Mouse (Mus musculus): ENCODE data around the gene Krt8.
A peak's percentile ranks its signal among the peaks of the same experiment; 100 is the strongest.
"Not testable (repeated sequence)": the region's sequence is repeated elsewhere in the genome, so short reads cannot be mapped to it uniquely, and the experiment has no call there.

Krt8 gene

DNA sequence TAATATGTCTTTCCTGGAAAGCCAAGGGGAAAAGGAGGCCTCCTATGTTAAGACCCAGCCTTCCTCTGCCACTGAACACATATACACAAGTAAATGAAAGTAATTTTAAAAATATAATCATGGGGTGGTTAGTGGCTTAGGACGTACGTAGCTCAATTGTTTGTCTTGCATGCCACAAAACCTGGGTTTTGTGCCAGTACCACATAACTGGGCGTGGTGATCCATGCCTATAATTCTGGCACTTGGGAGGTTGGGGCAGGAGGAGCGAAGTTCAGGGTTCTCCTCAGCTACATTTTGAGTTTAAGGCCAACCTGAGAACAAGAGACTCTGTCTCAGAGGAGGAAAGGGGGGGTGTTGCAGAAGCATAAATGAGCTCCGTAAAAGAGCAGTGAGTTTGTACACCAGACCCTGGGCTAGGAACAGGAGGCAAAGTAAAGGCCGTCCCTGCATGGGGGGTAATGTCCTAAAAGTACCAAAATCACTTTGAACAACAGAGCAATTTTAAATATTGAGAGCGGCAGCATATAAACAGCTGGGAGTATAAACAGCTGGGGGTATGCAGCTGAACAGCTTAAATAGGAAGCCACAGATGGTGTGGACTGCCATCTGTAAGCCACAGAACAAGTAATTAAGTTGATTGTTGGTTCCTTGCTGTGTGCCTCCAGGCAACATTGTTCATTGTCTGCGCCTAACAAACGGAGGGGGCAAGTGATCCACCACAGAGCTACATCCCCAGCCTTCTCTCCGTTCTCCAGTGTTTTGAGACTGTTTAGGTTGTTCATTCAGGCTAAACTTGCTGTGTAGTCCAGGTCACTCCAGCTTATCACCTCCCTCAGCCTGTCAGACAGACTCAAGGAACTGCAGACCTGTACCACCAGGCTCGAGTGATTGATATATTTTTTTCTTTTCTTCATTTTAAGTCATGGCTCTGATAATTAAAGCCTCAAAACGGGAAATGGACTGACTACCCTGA is 3.1 kb upstream of the Krt8 start:
- no peak for DNase-seq

GRCm38 (mm10) chr15:102006317-102006716 is 2.0 kb upstream of the Krt8 start:
- no peak for DNase-seq

DNA sequence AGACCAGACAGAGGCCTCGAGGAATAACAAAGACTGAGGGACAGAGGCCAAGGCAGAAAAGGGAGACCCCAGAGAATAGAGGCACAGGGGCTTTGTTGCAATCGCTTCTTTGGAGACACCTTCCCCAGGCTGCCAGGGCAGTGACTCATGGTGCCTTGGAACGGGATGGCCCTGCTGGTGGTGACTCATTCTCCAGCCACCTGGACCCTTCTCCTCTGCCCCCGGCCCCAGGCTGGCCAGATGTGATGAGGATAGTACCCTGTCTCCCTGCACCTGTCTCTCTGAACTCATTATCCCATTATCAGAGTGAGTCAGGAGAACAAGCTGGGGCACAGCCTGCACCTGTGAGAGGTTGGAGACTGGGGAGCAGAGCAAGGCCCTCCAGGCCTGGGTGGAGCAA is 1.0 kb upstream of the Krt8 start:
- no peak for DNase-seq

DNA sequence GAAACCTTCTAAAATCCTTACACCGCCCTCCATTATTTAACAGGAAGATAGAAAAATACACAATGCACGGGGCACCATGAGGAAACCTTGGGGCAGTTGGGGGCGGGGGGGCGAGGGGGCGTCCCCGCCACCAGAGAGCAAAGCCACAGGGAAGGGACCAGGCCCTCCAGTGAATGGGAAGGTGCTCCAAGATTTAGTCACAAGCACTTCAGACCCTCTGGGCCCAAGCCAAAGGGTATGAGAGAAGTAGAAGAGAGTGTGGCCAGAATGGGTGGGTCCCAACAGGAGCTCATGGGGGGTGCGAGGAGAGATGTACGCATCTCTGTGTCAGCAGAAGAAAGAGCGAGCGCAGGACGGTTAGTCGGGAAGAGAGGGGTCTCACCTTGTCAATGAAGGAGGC is 766 bp downstream of the Krt8 start:
- no peak for DNase-seq

- DNase-seq, result peak; percentile 4
Observed at GRCm38 (mm10) chr15:102002646-102003488, 1.4 kb downstream of the Krt8 start.

DNA sequence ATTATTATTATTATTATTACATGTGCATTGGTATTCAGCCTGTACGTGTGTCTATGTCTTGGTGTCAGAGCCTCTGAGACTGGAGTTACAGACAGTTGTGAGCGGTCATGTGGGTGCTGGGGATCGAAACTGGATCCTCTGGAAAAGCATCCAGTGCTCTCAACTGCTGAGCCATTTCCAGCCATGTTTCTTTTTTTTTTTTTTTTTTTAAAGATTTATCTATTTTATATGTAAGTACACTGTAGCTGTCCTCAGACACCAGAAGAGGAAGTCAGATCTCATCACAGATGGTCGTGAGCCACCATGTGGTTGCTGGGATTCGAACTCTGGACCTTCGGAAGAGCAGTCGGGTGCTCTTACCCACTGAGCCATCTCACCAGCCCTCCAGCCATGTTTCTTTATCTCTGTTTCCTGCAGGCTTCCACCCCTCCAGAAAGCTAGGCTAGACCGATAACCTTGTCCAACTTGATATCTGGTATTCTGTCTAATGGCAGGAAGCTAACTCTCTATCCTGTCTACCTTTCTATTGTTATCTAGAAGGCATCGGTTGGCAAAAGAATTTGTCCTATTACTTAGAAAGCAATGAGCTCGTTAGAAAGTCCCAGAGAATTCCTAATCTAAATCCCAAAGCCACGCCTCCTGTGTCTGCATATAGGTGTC is 4.5 kb downstream of the Krt8 start:
- DNase-seq, result no peak

- DNase-seq, result no peak
Observed at GRCm38 (mm10) chr15:101999156-101999555, 5.1 kb downstream of the Krt8 start.

- DNase-seq, result not testable (repeated sequence)
Observed at GRCm38 (mm10) chr15:101996450-101997078, 7.7 kb downstream of the Krt8 start.

GRCm38 (mm10) chr15:101995484-101996236 is 8.6 kb downstream of the Krt8 start:
- DNase-seq, result no peak

DNA sequence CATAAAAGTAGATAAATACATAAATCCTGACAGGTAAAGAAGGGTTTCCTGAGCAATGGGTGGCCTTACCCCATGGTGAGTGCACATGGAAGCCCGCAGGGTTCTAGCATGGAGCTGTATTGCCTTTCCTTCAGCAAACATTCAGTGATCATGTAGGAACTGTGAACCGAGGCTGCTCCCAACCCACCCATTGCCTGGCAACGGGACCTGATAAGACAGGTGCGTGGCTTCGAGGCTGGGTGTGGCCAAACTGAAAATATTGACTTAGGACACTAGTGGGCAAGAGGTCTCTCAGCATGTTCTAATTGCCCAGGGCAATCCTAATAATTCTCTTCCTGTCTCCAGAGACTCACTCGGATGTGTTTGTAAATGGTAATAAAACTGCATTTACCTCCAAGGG is 9.9 kb downstream of the Krt8 start:
- DNase-seq, result no peak

DNA sequence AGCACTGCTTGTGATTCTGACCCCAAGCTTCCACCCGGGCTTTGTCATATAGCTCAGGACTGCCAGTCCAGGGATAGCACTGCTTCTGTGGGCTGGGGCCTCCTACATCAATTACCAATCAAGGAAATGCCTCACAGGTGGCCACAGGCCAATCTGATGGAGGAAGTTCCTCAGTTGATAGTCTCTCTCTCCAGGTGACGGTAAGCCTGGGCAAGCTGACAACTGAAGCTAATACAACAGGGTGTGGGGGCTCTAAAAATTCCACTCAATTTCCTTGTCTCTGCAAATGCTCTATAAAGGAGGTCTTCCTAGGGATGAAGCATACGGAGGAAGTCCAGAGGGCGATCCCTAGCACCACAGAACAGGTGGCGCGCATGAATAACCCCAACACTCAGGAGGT is 13.3 kb downstream of the Krt8 start:
- no peak for DNase-seq

DNA sequence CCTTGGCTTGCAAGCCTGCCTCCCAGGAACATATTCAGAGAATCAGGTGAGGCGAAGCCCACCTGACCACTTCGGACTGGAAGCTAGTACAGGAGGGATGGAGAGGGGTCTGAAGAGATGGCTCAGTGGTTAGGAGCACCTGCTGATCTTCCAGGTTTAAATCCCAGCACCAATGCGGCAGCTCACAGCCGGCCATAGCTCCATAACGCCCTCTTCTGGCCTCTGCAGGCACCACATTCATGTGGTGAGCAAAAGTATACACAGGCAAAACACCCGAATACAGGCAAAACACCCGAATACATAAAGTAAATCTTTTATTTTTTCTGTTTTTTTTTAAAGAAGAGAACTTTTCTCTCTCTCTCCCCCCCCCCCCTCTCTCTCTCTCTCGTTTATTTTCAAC is 15.6 kb downstream of the Krt8 start:
- DNase-seq, result no peak

- DNase-seq, result peak; percentile 80
Observed at GRCm38 (mm10) chr15:101988119-101988518, 16.2 kb downstream of the Krt8 start.

DNA sequence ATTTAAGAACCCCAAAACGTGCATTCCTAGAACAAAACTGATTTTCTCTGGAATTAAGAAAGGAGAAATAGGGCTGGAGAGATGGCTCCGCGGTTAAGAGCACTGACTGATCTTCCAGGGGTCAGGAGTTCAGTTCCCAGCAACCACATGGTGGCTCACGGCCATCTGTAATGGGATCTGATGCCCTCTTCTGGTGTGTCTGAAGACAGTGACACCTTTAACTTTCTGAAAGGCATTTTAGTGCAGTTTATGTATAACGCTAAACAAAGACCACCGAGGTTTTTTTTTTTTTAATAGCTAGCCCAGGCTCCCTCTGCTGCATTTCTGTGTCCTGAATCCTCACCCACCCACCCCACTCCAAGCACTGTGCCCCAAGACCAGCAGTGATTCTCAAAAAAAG is 19.5 kb downstream of the Krt8 start:
- no peak for DNase-seq

DNA sequence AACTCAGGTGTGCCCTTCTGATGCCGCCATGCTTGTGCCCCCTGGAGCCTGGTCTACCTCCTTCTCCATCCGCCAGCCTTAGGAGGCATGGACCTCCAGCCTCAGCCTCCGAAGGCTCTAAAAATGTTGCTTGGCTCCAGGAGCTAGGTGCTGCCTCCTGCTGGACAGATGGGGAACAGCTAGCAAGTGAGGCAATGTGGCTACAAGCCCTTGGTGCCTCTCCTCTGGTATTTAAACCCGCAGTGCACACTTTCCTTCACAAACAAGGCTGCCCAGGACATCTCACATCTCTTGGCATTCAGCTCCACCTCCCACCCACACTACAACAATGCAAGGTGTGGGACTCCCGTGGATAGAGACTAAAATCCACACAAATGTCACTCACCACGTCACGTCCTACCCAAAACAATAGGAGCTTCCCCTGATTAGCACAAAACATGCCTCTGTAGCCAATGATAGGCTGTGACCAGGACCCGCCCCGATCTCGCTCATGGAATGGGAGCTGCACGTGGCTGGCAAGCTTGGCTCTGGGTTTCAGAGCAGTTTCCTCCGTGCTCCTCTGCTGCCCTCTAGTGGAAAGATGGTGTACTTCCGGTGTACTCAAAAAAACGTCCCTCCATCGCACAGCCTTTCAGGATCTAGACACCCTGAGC is 20.2 kb downstream of the Krt8 start:
- DNase-seq, result peak; percentile 81

GRCm38 (mm10) chr15:101983315-101983948 is 20.9 kb downstream of the Krt8 start:
- no peak for DNase-seq

GRCm38 (mm10) chr15:101980849-101981248 is 23.4 kb downstream of the Krt8 start:
- DNase-seq, result no peak

GRCm38 (mm10) chr15:101977043-101977726 is 27.1 kb downstream of the Krt8 start:
- DNase-seq, result peak; percentile 37

- no peak for DNase-seq
Observed at GRCm38 (mm10) chr15:101976641-101977040, 27.6 kb downstream of the Krt8 start.

DNA sequence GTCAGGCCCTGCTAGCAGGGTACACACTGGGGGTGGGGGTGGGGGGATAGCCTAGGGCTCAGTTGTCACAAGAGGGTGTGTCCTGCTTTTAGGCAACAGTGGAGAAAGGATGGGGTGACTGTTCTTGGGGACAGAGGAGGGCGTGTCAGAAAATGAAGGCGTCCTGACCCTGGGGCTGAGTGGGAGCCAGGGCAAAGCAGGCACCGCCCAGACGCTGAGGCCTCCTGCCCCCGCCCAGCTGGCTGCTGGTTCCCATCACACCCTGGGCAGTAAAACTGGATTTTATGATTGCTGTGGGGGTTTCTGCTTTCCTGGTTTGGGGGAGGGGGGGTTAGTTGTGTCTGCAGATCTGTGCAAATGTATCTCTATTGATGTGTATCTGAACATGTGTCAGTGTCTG is 28.3 kb downstream of the Krt8 start:
- no peak for DNase-seq

Data from thymus, postnatal 25 days (tissue).